Mouse (Mus musculus) skeletal muscle tissue, adult 2 months (tissue): ENCODE measurements at regions not wholly inside any gene's neighbourhood (a gene's known extent, or its start where the extent isn't known, plus 50 kb on each side); places are given as distances from the start of the nearest gene placed in this dataset.

Experiments
- DNase-seq: peaks from one replicate; pipeline ENCODE4 v3.0.0-alpha.2; 2012; ENCODE audit warnings: low read depth, low spot score

- no peak for DNase-seq
Observed at GRCm38 (mm10) chr5:141054991-141055390, 54.6 kb upstream of the Card11 start.

- DNase-seq = peak; percentile 13
Observed at GRCm38 (mm10) chr5:141055596-141056343, 55.4 kb upstream of the Card11 start.

GRCm38 (mm10) chr5:141058141-141058540 is 57.8 kb upstream of the Card11 start:
- DNase-seq = no peak

- no peak for DNase-seq
Observed at GRCm38 (mm10) chr5:141058863-141059262, 58.5 kb upstream of the Card11 start.

- DNase-seq = no peak
Observed at GRCm38 (mm10) chr5:141062144-141062543, 61.8 kb upstream of the Card11 start.

- DNase-seq = no peak
Observed at GRCm38 (mm10) chr5:141067561-141067960, 67.2 kb upstream of the Card11 start.

GRCm38 (mm10) chr5:141074457-141074856 is 74.1 kb upstream of the Card11 start:
- no peak for DNase-seq

GRCm38 (mm10) chr5:141076158-141076557 is 75.8 kb upstream of the Card11 start:
- no peak for DNase-seq

GRCm38 (mm10) chr5:141076942-141077341 is 76.6 kb upstream of the Card11 start:
- DNase-seq = no peak

GRCm38 (mm10) chr5:141080896-141081295 is 80.5 kb upstream of the Card11 start:
- DNase-seq = no peak

GRCm38 (mm10) chr5:141084056-141084730 is 83.8 kb upstream of the Card11 start:
- DNase-seq = no peak

GRCm38 (mm10) chr5:141084746-141085145 is 84.4 kb upstream of the Card11 start:
- no peak for DNase-seq

- DNase-seq = no peak
Observed at GRCm38 (mm10) chr5:141091676-141092075, 91.3 kb upstream of the Card11 start.

- DNase-seq = no peak
Observed at GRCm38 (mm10) chr5:141093641-141094040, 93.3 kb upstream of the Card11 start.

GRCm38 (mm10) chr5:141097878-141098277 is 97.5 kb upstream of the Card11 start:
- no peak for DNase-seq

GRCm38 (mm10) chr5:141111666-141112065 is 111.3 kb upstream of the Card11 start:
- DNase-seq = no peak

GRCm38 (mm10) chr5:141115273-141115904 is 115.0 kb upstream of the Card11 start:
- DNase-seq = no peak

- DNase-seq = peak; percentile 3
Observed at GRCm38 (mm10) chr5:141115963-141116362, 115.6 kb upstream of the Card11 start.

- DNase-seq = no peak
Observed at GRCm38 (mm10) chr5:141125870-141126269, 115.4 kb upstream of the Sdk1 start.

GRCm38 (mm10) chr5:141126536-141126935 is 114.8 kb upstream of the Sdk1 start:
- DNase-seq = no peak

GRCm38 (mm10) chr5:141131036-141131435 is 110.3 kb upstream of the Sdk1 start:
- DNase-seq = no peak

- no peak for DNase-seq
Observed at GRCm38 (mm10) chr5:141131906-141132305, 109.4 kb upstream of the Sdk1 start.

GRCm38 (mm10) chr5:141136239-141136638 is 105.1 kb upstream of the Sdk1 start:
- no peak for DNase-seq
